Mouse (Mus musculus) testis, adult 2 months (tissue): ENCODE measurements at regions not wholly inside any gene's neighbourhood (a gene's known extent, or its start where the extent isn't known, plus 50 kb on each side); places are given as distances from the start of the nearest gene placed in this dataset.
"Not testable (repeated sequence)": the region's sequence is repeated elsewhere in the genome, so short reads cannot be mapped to it uniquely, and the experiment has no call there.

ENCODE experiments used
- H3K27ac ChIP-seq: fragments of 200-500 bp; 2 replicates; pipeline ENCODE4 v1.5.1; 2012; ENCODE audit warnings: low read depth, low read length; ENCODE audit not compliant: control insufficient read depth, insufficient read depth
- H3K27me3 ChIP-seq: fragments of 200-500 bp; 2 replicates; pipeline ENCODE4 v1.6.1; 2012; ENCODE audit warnings: mild to moderate bottlenecking, low read length, moderate library complexity; ENCODE audit not compliant: control insufficient read depth, insufficient read depth
- H3K36me3 ChIP-seq: fragments of 200-500 bp; 2 replicates; pipeline ENCODE4 v1.6.1; 2012; ENCODE audit warnings: mild to moderate bottlenecking, low read length; ENCODE audit not compliant: control insufficient read depth, insufficient read depth
- H3K4me1 ChIP-seq: fragments of 200-500 bp; 2 replicates; pipeline ENCODE4 v1.6.1; 2012; ENCODE audit warnings: low read length; ENCODE audit not compliant: control insufficient read depth, insufficient read depth
- H3K4me3 ChIP-seq: fragments of 200-500 bp; 2 replicates; pipeline ENCODE4 v1.5.1; 2012; ENCODE audit warnings: low read depth, mild to moderate bottlenecking, low read length, moderate library complexity, mixed read lengths; ENCODE audit not compliant: control insufficient read depth
- CTCF ChIP-seq: fragments of 200-500 bp; IDR thresholded peaks from 2 replicates; pipeline ENCODE4 v1.5.1; 2012; ENCODE audit warnings: low read depth, mild to moderate bottlenecking, inconsistent platforms, low read length, moderate library complexity; ENCODE audit not compliant: control insufficient read depth, insufficient read depth, insufficient replicate concordance
- POLR2A ChIP-seq: fragments of 200-500 bp; IDR thresholded peaks from 2 replicates; pipeline ENCODE4 v1.6.1; 2012; ENCODE audit warnings: low read depth, mild to moderate bottlenecking, inconsistent platforms, low read length, moderate library complexity; ENCODE audit not compliant: control insufficient read depth

GRCm38 (mm10) chr4:29362191-29362590 is 549.3 kb downstream of the Epha7 start:
- Histone ChIP-seq H3K4me3 (no peak overlapping the region), H3K36me3 (no peaks in the 10 kb centered on the region), H3K27me3 (no peaks in the 10 kb centered on the region), H3K27ac (no peak overlapping the region), H3K4me1 (no peaks in the 10 kb centered on the region)
- TF ChIP-seq POLR2A: no peak
- no peak for TF ChIP-seq CTCF

DNA sequence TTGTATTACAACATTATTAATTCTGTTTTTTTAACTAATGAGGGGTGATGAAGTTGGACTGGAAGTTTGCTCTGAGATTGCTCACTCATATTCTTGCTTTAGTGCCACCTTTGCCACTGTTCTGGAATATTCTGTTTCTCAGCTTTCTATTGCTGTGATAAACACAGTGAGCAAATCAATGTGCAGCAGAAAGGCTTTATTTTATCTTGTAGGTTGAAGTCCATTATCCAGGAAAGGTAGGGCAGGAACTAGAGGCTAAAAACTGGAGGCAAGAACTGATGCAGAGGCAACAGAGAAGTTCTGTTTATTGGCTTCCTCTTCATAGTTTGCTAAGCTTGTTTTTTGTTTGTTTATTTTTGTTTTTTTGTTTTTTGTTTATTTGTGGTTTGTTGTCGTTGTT is 576.4 kb downstream of the Epha7 start:
- TF ChIP-seq CTCF (no peak), POLR2A (no peak)
- no peak overlapping the region for H3K4me3 ChIP-seq
- no peaks in the 10 kb centered on the region for H3K4me1 ChIP-seq
- no peaks in the 10 kb centered on the region for H3K27me3 ChIP-seq
- H3K27ac ChIP-seq: no peak overlapping the region
- H3K36me3 ChIP-seq: no peaks in the 10 kb centered on the region

GRCm38 (mm10) chr4:29390333-29390732 is 577.4 kb downstream of the Epha7 start:
- TF ChIP-seq CTCF (no peak), POLR2A (no peak)
- H3K4me1 ChIP-seq: no peaks in the 10 kb centered on the region
- H3K27me3 ChIP-seq: no peaks in the 10 kb centered on the region
- no peaks in the 10 kb centered on the region for H3K36me3 ChIP-seq
- H3K4me3 ChIP-seq: no peak overlapping the region
- H3K27ac ChIP-seq: no peak overlapping the region

- Histone ChIP-seq H3K36me3 (no peaks in the 10 kb centered on the region), H3K27me3 (no peaks in the 10 kb centered on the region), H3K4me1 (no peaks in the 10 kb centered on the region), H3K27ac (no peak overlapping the region), H3K4me3 (no peak overlapping the region)
- TF ChIP-seq CTCF: no peak
- no peak for TF ChIP-seq POLR2A
Measured at GRCm38 (mm10) chr4:29402143-29402542, 589.2 kb downstream of the Epha7 start.

GRCm38 (mm10) chr4:29414616-29415015 is 601.7 kb downstream of the Epha7 start:
- no peak overlapping the region for H3K27ac ChIP-seq
- TF ChIP-seq CTCF (no peak), POLR2A (no peak)
- no peaks in the 10 kb centered on the region for H3K36me3 ChIP-seq
- no peak overlapping the region for H3K4me3 ChIP-seq
- no peaks in the 10 kb centered on the region for H3K27me3 ChIP-seq
- H3K4me1 ChIP-seq: peaks cover 2% of the 10 kb centered on the region; the same call in 1 of the 2 replicates

GRCm38 (mm10) chr4:29420198-29420792 is 607.4 kb downstream of the Epha7 start:
- TF ChIP-seq POLR2A (no peak), CTCF (no peak)
- H3K4me1 ChIP-seq: no peaks in the 10 kb centered on the region
- no peaks in the 10 kb centered on the region for H3K27me3 ChIP-seq
- H3K36me3 ChIP-seq: no peaks in the 10 kb centered on the region
- no peak overlapping the region for H3K27ac ChIP-seq
- no peak overlapping the region for H3K4me3 ChIP-seq

DNA sequence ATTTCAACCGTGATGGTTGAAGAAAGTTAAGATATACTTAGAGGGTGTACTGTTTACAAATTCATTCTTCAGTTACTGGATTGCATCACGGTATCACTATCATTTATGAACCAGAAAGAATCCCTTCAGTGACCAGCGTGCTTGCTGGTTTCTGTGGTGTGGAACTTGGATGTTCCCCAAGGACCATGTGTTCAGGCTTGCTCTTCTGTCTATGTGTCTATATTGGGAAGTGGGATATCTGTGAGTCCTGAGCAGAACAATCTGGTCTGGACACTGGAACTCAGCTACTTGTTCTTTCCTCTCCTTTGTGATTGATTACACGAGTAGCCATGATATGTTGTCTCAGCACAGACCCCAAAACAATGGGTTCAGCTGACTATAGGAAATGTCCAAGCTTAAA is 618.6 kb downstream of the Epha7 start:
- H3K36me3 ChIP-seq, H3K4me1 ChIP-seq, H3K27me3 ChIP-seq, H3K27ac ChIP-seq, H3K4me3 ChIP-seq: not testable (repeated sequence)

DNA sequence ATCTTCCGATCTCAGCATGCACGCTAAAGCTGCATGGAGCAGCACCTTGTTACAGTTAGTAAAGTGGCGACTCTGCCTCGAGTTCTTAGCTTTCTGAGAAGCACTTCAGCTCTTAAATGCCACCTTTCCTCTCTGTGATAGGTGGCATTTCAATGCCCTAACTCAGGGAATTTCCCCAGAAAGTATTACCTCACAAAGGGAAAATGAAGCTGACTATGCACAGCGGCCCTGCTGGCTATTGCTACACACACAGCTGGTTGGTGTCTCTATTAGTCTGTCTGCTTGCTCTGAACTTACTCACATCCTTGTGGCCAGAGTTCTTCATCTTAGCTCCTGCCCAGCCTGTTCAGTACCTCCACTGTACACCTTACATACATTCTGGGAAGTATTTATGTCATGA is 650.4 kb downstream of the Epha7 start:
- no peak overlapping the region for H3K4me3 ChIP-seq
- H3K27me3 ChIP-seq: no peaks in the 10 kb centered on the region
- TF ChIP-seq POLR2A: no peak
- no peak for TF ChIP-seq CTCF
- no peak overlapping the region for H3K27ac ChIP-seq
- no peaks in the 10 kb centered on the region for H3K4me1 ChIP-seq
- H3K36me3 ChIP-seq: no peaks in the 10 kb centered on the region
